Mouse (Mus musculus): ENCODE results near the gene Stra6.

The Stra6 gene

GRCm38 (mm10) chr9:58174818-58175251, 111.2 kb downstream of the Stra6 start:
- peak; percentile 53 to 66 for DNase-seq (ENCODE audit: low spot score in 2 of 2)

DNA sequence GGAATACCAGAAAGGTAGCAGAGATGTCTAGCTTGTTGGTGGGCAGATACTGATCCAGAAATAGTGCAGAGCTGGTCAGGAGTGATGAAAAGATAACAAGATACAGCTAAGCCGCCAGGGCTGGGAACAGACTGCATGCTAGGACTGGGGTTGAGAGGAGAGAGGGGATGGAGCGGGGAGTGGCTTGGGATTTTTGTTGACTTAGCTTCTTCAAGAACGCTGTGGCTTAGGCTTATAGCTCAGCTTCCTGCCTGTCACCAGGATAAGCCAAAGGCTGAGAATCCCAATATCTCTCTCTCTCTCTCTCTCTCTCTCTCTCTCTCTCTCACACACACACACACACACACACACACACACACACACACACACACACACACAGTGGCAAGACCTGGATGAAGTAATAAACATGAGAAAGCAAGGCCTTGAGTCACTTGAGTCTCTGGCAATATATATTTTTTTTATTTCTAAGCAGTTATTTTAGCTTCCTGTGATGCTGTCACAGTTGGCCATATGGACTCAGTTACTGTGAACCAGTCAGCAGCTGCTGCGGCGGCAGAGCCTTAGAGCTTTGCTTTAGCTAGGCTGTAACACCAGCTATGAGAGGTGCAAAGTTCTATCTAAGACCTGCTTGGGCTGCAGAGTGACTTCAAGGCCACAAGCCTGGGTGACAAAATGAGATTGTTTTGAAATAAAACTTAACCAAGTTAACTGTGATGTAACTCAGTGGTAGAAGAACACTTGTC, 112.3 kb downstream of the Stra6 start:
- DNase-seq (ENCODE audit: low spot score in 2 of 2) = peak; percentile 65 to 71

DNA sequence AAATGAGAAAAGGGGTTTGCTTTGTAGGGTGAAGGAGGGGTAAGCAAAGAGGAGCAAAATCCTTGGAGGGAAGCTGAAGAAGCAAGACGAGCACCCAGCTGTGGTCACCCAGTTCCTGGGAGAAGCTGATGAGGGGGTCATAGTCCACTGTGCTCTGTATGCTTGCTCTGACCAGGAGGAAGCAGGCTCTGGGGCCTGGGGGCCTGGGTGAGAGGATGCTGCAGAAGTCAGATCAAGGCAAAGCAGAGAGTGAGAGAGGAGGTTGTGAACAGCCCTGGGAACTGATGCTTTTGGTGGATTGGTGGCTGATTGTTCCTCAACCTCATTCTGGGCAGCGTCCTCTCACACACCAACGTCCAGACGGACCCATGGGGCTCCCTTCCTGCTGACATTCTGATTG, 113.6 kb downstream of the Stra6 start:
- DNase-seq (ENCODE audit: low spot score in 2 of 2) = no peak

DNA sequence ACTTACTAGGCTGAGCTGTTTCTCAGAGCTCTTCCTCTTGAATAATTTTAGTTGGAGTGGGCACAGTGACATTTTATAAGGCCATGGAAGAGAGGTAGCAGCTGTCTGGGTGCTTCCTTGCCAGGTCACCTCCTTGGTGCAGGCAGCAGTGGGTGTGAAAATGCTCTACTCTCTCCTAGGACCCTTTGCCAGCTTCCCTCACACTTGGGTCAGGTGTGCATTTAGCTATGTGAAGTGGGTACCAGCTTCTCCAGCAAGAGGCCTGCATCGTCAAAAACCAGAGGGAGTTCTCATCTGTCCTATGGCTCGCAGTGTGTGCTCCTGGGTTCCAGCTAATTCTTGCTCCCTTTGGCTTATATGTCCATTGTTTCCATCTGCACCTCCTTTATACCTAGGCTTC, 115.8 kb downstream of the Stra6 start:
- DNase-seq (ENCODE audit: low spot score in 2 of 2) = no peak

GRCm38 (mm10) chr9:58184456-58184855, 120.9 kb downstream of the Stra6 start:
- peak; percentile 37 to 48 for DNase-seq (ENCODE audit: low spot score in 2 of 2)

GRCm38 (mm10) chr9:58194222-58194621, 130.6 kb downstream of the Stra6 start:
- no peak for DNase-seq (ENCODE audit: low spot score in 2 of 2)

GRCm38 (mm10) chr9:58195671-58196070, 132.1 kb downstream of the Stra6 start:
- DNase-seq (ENCODE audit: low spot score in 2 of 2) = peak in 1 of 2 experiments; percentile 14

DNA sequence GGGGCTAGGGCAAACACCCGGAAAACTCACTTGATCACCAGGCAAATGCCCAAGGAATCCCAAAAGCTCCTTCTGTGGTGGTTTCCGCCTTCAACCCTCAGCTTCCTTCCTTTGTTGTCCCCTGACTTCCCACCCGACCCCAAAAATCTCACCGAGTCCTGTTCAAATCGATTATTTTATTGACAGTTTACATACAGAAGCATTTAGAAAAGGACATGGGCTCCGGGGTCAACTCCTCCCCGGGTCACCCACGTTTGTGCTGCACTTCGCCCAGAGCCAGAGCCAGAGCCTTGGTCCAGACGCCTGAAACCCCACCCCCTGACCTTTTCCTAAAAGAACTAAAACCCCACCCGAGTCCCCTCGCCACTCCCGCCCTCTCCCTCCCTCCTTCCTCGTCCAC, 132.6 kb downstream of the Stra6 start:
- peak in 1 of 2 experiments; percentile 14 for DNase-seq (ENCODE audit: low spot score in 2 of 2)

- peak in 1 of 2 experiments; percentile 22 for DNase-seq (ENCODE audit: low spot score in 2 of 2)
These were observed 133.3 kb downstream of the Stra6 start for GRCm38 (mm10) chr9:58196610-58197567.

DNA sequence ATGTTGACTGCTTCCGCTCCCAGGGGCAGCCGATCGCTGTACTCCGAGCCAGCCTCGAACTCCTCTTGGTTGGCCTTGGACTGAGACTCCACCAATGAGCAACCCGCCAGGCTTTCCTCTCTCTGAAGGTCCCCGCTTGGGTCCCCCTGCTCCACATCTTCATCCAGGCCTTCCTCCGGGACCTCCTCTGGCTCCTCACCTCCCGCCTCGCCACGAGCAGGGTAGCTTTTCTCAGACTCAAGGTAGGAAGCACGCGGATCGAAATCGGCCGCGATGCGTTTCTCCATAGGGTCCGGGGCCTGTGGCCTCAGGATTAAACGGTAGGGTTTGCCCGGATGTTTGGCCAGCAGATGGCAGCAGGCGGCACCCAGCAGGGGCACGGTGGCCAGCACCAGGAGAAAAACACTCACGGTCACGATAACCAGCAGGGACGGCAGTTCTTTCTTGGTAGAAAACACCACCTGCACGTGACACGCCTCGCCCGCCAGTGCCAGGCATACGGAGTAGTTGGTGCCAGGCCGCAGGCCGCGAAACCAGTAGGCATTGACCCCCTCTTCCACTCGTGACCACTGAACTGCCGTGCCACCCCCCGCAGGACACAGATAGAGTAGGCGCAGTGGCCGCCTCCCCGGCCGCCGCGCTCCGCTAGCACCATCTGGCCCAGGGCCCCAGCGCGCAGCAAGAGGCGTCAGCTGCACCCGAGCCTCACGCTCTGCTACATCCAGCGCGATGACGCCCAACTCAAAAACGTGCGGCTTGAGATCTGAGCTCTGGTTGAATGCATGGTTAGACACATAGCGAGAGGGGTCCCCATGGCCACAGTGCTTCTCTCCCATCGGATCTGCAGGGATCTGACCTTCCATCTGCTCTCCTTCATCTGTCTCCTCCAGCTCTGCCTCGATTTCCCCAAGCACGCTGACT, 134.5 kb downstream of the Stra6 start:
- DNase-seq (ENCODE audit: low spot score in 2 of 2) = peak; percentile 58 to 72

DNA sequence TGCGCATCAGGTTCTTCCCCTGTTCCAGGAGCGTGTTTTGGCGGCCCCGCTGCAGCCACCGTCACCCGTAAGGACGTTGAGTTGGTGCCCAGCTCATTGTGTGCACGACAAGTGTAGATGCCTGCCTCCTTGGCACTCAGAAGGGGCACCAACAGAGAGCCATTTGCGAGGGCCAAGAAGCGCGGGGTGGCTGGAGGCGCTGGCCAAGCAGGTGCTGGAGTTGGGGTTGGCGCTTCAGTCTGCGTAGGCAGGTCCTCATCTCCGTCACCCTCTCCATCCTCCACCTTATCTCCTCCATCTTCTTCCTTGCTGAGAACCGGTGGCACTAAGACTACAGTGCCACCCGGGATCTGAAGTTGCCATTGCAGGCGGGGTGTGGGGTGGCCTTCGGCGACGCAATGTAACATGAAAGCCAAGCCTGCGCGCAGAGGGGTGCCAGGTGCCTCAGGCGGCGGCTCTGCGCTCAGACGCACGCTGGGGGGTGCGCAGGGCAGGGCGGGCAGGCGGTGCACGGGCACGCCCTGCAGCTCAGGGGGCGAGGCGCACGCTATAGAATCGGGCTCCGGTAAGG, 135.3 kb downstream of the Stra6 start:
- peak; percentile 46 to 54 for DNase-seq (ENCODE audit: low spot score in 2 of 2)

GRCm38 (mm10) chr9:58199381-58200269, 136.0 kb downstream of the Stra6 start:
- peak; percentile 52 to 60 for DNase-seq (ENCODE audit: low spot score in 2 of 2)

GRCm38 (mm10) chr9:58200270-58201090, 136.9 kb downstream of the Stra6 start:
- peak; percentile 45 to 56 for DNase-seq (ENCODE audit: low spot score in 2 of 2)

DNA sequence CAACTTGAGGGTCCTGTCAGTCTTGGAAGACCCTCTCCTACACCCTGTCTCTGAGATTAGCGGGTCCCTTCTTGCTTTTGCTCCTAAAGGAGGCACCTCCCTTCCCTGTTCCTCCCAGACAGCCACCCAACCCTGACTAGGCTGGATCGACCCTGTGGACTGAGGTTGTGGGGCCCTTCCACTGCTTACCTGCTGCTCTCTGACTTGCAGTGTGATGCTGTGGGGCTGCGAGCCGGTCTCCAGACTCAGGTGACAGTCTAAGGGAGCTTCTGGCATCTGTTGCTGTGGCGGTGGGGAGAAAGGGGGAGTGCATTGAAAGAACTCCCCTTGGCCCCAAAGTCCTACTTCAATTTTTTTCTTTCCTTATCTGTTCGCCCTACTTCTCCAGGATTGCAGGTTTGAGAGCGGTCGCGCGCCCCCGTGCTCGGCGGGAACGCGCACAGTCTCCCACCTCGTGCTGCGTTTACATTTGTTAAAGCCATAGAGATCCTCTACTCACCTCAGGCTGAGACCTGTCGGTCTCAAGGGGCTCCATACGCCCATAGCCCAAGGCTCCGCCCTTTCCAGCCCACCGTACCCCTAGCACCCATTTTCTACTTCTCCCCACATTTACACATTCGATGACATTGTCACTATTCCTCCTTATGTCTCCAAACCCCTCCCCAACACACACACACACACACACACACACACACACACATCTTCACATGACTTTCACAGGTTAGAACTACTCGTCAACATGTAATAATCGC, 137.7 kb downstream of the Stra6 start:
- DNase-seq (ENCODE audit: low spot score in 2 of 2) = peak; percentile 60 to 64

DNA sequence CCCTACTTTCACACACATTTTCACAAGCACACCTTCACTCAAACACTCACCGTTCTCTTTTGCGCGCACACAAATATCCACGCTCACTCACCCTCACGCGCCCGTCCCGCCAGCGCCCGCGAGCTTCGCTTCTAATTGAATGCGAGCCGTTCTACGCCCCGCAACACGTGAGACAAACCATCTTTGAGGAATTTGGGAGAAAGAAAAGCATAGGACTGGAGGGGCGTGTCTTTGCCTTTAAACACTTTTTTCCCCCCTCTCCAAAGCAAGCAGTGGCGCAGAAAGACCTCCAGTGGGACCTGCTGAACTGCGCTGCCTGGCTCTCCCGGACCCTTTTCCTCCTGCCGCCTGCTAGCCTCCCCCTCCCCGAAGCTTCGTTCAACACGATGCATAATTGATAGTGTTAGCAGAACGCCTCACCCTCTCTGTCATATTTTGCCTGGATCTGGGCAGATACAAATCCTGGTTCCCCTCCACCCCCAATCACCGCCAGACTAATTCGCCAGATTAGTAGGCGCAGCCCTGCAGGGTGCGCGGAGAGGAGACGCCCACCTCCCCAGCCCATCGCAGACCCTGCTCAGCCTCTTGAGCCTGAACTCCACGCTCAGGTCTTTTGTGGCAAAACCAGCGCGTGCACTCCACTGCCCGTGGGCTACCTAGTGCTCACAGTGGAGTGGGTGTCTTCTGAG, 138.4 kb downstream of the Stra6 start:
- DNase-seq (ENCODE audit: low spot score in 2 of 2) = peak; percentile 54

DNA sequence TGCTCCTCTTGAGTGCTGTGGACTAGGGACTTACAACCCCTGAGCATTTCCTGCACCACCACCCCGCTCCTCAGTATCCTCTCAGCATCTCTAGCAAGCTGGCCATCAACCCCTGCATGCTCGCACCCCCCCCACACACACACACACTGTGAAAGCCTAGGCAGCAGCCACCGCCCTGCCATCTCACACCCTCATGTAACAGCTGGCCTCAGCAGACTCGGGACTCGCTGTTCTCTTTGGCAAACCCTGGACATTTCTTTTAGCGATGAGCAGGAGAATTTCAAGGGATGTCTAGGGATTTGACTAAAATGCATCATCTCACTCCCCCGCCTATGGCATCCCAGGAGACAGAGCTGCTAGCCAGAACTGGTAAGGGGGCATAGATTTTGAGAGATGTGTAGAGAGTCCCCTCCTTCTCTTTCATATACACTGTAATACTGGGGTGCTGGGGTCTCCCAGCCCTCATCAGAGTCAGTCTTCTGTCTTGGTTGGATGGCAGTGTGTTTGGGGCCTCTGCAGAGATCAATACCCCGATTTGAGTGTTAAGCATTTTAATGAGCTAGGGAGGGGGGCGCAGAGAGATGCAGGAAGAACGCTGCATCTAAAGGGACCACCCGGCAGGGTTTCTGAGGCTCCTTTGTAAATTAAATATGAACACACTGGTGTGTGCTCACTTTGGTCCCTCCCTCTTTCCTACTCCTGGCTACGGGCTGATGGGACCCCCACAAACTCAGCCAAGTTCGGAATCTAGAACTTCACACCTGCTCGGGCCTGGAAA, 139.3 kb downstream of the Stra6 start:
- DNase-seq (ENCODE audit: low spot score in 2 of 2) = peak; percentile 53 to 64

Measured in right cerebral cortex, adult 2 months (tissue).